Mouse (Mus musculus) effector memory CD4-positive, alpha-beta T cell, adult 5 months (primary cell): ENCODE data around the gene Fkbp14. TPM values are rescaled to one million over a fixed set of nuclear protein-coding genes. Genes with fewer than 3 reads are reported as not detected.

ENCODE experiments used
- polyA plus RNA-seq: library from polyadenylated mRNA; unstranded; fragments of 100-300 nt; shearing (Covaris generic); gene quantifications from one replicate; pipeline ENCODE4 v1.2.1, GENCODE M21; 2017

Fkbp14 gene
- polyA plus RNA-seq, result not detected

DNA sequence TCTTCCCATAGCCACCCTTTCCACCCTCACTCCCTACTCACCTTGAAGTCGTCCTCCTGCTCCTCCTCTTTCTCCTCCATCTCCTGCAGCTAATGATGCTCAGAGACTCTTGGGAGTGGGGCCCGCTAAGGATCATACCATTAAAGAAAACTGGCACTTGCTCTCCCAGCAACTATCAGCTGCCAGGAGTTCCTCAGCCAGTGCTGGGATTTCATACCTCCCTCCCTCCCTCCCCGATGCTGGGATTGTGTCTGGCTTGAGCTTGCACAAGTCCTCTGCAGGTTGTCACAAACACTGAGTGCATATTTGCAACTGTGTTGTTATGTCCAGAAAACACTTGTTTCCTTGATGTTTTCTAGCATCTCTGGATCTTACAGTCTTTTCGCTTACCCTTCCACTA is at the start of gene Fkbp14:
Gene Fkbp14 (minus strand): TSS at position 101 of the 400 bp plus-strand sequence.

GRCm38 (mm10) chr6:54594469-54595329 is 2.4 kb downstream of the Fkbp14 start, which contains the start of gene Plekha8:
Gene Plekha8, plus strand, starts transcription at chr6:54595111.

DNA sequence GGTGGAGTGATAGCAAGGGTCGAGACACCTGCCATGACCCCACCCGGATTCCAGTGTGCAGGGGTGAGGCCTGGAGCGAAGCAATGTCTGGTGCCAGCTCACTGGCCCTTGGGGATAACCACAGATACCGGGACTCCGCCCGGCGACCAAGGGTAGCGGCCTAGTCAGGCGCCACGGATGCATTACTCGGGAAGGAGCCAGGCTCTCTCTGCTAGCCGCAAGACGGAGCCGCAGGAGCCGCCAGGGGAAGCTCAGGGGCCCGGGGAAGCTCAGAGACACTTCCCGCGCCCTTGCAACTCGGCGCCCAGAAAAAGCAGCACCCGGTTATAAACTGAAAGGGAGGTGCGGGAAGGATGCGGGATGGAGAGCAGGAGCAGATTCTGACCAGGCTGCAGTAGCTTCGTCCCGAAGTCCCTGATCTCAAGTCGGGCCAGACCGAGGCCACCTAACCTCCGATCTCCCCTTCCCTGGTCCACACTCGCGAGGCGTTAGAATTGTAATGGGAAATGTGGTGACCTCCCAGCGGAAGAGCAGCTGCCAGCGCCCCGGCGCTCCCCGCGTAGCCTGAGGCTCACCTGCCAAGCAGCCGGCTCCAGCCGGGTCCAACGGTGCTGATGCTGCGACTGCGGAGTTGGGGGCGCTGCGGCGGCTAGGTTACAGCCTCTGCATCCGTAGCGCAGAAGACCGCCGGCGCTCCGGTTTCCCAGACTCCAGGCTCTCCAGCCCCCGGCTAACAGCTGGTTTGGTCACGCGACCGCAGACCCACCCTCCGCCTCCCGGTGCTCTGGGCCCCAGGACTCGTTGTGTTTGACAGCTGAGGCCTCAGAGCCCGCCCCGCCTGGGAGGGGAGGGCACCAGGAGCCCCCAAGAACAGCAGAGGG is 31.2 kb downstream of the Fkbp14 start, which contains the start of gene Scrn1:
Gene Scrn1 (minus strand): TSS at position 825 of the 881 bp plus-strand sequence.

Other genes starting within 250 kb of the Fkbp14 start
- gene Wipf3, start 167.7 kb downstream of the Fkbp14 start, polyA plus RNA-seq, result 0.57 TPM
- not detected for gene Scrn1, start 30.8 kb downstream of the Fkbp14 start, polyA plus RNA-seq
- 7.9 TPM for gene Plekha8, start 2.2 kb downstream of the Fkbp14 start, polyA plus RNA-seq
- 13.4 TPM for gene Mturn, start 84.3 kb upstream of the Fkbp14 start, polyA plus RNA-seq
- gene Znrf2, start 219.6 kb upstream of the Fkbp14 start, polyA plus RNA-seq, result 141 TPM